Mouse (Mus musculus): ENCODE results near the gene Frmd4a. TPM values are rescaled to one million over a fixed set of nuclear protein-coding genes. Genes with fewer than 3 reads are reported as not detected.

Frmd4a gene
- polyA plus RNA-seq, 1 experiment from 2014 or later: 3.8 TPM

GRCm38 (mm10) chr2:4339128-4339527 is 321.6 kb downstream of the Frmd4a start:
- H3K4me2 ChIP-seq (replicated peaks; ENCODE audit: low read depth): no peak overlapping the region
- no peak overlapping the region for H3K9ac ChIP-seq (ENCODE audit: low read length)
- ATAC-seq (ENCODE audit: low FRiP score, low TSS enrichment) (no peak), DNase-seq (ENCODE audit: low spot score) (no peak)
- TF ChIP-seq EP300 (optimal IDR thresholded peaks at IDR 0.05) (no peak), CTCF (IDR thresholded peaks at IDR 0.05; ENCODE audit: low read depth) (no peak)
- H3K27me3 ChIP-seq (ENCODE audit: control insufficient read depth, insufficient read depth, low read length): no peaks in the 10 kb centered on the region
- H3K9me3 ChIP-seq (ENCODE audit: control insufficient read depth, low read length): no peaks in the 10 kb centered on the region
- WGBS: 72% methylated on average over 4 of the region's 4 CpGs
- H3K36me3 ChIP-seq (ENCODE audit: control insufficient read depth, insufficient read depth, low read length): no peaks in the 10 kb centered on the region
- H3K27ac ChIP-seq (replicated peaks): no peak overlapping the region
- no peaks in the 10 kb centered on the region for H3K4me1 ChIP-seq (replicated peaks; ENCODE audit: control insufficient read depth, insufficient read depth)
- H3K4me3 ChIP-seq (ENCODE audit: low read depth, low read length): no peak overlapping the region

GRCm38 (mm10) chr2:4339530-4340218 is 322.2 kb downstream of the Frmd4a start:
- Histone ChIP-seq H3K27me3 (ENCODE audit: control insufficient read depth, insufficient read depth, low read length) (no peaks in the 10 kb centered on the region), H3K4me2 (replicated peaks; ENCODE audit: low read depth) (no peak overlapping the region), H3K4me3 (ENCODE audit: low read depth, low read length) (no peak overlapping the region), H3K4me1 (replicated peaks; ENCODE audit: control insufficient read depth, insufficient read depth) (no peaks in the 10 kb centered on the region), H3K9ac (ENCODE audit: low read length) (no peak overlapping the region), H3K36me3 (ENCODE audit: control insufficient read depth, insufficient read depth, low read length) (no peaks in the 10 kb centered on the region), H3K9me3 (ENCODE audit: control insufficient read depth, low read length) (no peaks in the 10 kb centered on the region), H3K27ac (replicated peaks) (no peak overlapping the region)
- TF ChIP-seq CTCF (IDR thresholded peaks at IDR 0.05; ENCODE audit: low read depth) (no peak), EP300 (optimal IDR thresholded peaks at IDR 0.05) (no peak)
- DNase-seq (ENCODE audit: low spot score): no peak
- ATAC-seq (ENCODE audit: low FRiP score, low TSS enrichment): no peak
- WGBS: 63% methylated on average over 3 of the region's 3 CpGs

DNA sequence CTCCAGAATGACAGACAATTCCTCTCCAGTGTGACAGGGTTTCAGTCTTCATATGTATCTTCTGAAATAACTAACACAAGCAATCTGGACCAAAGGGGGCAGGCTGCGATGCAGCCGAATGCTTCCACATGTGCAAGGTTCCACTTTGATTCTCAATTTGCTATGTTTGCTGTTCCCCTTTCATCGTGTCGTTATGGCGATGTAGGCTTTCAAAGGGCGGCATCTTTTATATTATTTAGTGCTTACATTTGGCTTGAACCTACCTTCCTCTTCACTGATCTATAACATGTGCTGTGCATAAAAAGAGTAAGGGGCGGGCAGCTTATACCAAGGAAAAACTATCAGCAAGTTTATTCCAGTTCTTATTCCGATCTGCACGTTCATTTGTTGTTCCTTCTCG is 322.9 kb downstream of the Frmd4a start:
- no peaks in the 10 kb centered on the region for H3K36me3 ChIP-seq (ENCODE audit: control insufficient read depth, insufficient read depth, low read length)
- H3K27ac ChIP-seq (replicated peaks): no peak overlapping the region
- TF ChIP-seq EP300 (optimal IDR thresholded peaks at IDR 0.05) (no peak), CTCF (IDR thresholded peaks at IDR 0.05; ENCODE audit: low read depth) (no peak)
- H3K4me2 ChIP-seq (replicated peaks; ENCODE audit: low read depth): no peak overlapping the region
- 59% methylated on average over 10 of the region's 10 CpGs for WGBS
- H3K4me1 ChIP-seq (replicated peaks; ENCODE audit: control insufficient read depth, insufficient read depth): no peaks in the 10 kb centered on the region
- H3K4me3 ChIP-seq (ENCODE audit: low read depth, low read length): no peak overlapping the region
- H3K9me3 ChIP-seq (ENCODE audit: control insufficient read depth, low read length): no peaks in the 10 kb centered on the region
- no peak for DNase-seq (ENCODE audit: low spot score)
- ATAC-seq (ENCODE audit: low FRiP score, low TSS enrichment): no peak
- H3K9ac ChIP-seq (ENCODE audit: low read length): no peak overlapping the region
- H3K27me3 ChIP-seq (ENCODE audit: control insufficient read depth, insufficient read depth, low read length): no peaks in the 10 kb centered on the region

DNA sequence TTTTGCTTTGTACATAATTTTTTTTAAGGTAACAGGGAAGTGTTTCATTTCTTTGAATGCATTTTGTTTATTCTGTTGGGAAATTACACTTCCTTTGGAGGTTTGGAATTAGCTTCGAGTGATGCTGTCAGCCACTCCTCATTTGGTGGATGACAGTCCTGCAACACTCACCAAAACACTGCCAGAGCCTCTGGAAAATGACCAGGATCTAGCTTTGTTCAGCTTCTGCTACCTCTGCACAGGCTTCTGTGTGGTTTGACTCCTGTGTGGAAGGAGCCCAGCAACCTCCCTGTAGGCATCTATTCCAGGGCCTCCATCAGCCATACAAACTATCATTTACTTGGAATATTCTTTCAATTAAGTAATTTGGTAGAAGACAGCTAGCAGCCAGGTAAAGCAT is 323.6 kb downstream of the Frmd4a start:
- Histone ChIP-seq H3K4me2 (replicated peaks; ENCODE audit: low read depth) (no peak overlapping the region), H3K9me3 (ENCODE audit: control insufficient read depth, low read length) (no peaks in the 10 kb centered on the region), H3K36me3 (ENCODE audit: control insufficient read depth, insufficient read depth, low read length) (no peaks in the 10 kb centered on the region), H3K4me1 (replicated peaks; ENCODE audit: control insufficient read depth, insufficient read depth) (no peaks in the 10 kb centered on the region), H3K9ac (ENCODE audit: low read length) (no peak overlapping the region), H3K27ac (replicated peaks) (no peak overlapping the region), H3K4me3 (ENCODE audit: low read depth, low read length) (no peak overlapping the region), H3K27me3 (ENCODE audit: control insufficient read depth, insufficient read depth, low read length) (no peaks in the 10 kb centered on the region)
- ATAC-seq (ENCODE audit: low FRiP score, low TSS enrichment): no peak
- 32% methylated on average over 1 of the region's 1 CpGs for WGBS
- TF ChIP-seq EP300 (optimal IDR thresholded peaks at IDR 0.05): no peak
- TF ChIP-seq CTCF (IDR thresholded peaks at IDR 0.05; ENCODE audit: low read depth): no peak
- DNase-seq (ENCODE audit: low spot score): no peak

- H3K9me3 ChIP-seq (ENCODE audit: control insufficient read depth, low read length): no peaks in the 10 kb centered on the region
- H3K27ac ChIP-seq (replicated peaks): no peak overlapping the region
- DNase-seq (ENCODE audit: low spot score): no peak
- no peak overlapping the region for H3K4me2 ChIP-seq (replicated peaks; ENCODE audit: low read depth)
- no peak for ATAC-seq (ENCODE audit: low FRiP score, low TSS enrichment)
- no peaks in the 10 kb centered on the region for H3K4me1 ChIP-seq (replicated peaks; ENCODE audit: control insufficient read depth, insufficient read depth)
- TF ChIP-seq EP300 (optimal IDR thresholded peaks at IDR 0.05) (no peak), CTCF (IDR thresholded peaks at IDR 0.05; ENCODE audit: low read depth) (no peak)
- H3K27me3 ChIP-seq (ENCODE audit: control insufficient read depth, insufficient read depth, low read length): no peaks in the 10 kb centered on the region
- no peak overlapping the region for H3K9ac ChIP-seq (ENCODE audit: low read length)
- no peaks in the 10 kb centered on the region for H3K36me3 ChIP-seq (ENCODE audit: control insufficient read depth, insufficient read depth, low read length)
- 64% methylated on average over 7 of the region's 7 CpGs for WGBS
- no peak overlapping the region for H3K4me3 ChIP-seq (ENCODE audit: low read depth, low read length)
Measured at GRCm38 (mm10) chr2:4342005-4342404, 324.5 kb downstream of the Frmd4a start.

DNA sequence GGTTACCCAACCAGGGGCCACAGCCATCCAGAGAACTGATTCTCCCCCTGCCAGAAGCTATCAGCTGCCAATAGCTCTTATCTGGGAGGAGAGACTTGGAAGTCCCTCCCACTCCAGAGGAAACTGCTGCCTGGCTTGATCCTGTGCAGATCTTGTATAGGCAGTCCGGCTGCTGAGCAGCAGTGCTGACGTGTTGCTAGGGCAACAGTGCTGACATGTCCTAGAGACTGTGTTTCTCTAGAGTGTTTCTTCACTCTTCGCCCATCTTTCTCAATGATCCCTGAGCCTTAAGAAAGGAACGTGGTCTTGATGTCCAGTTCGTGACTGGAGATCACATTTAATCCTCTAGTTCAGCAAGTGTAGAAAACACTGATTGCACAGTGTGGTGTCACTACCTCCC is 326.9 kb downstream of the Frmd4a start:
- Histone ChIP-seq H3K27ac (replicated peaks) (no peak overlapping the region), H3K36me3 (ENCODE audit: control insufficient read depth, insufficient read depth, low read length) (no peaks in the 10 kb centered on the region), H3K27me3 (ENCODE audit: control insufficient read depth, insufficient read depth, low read length) (no peaks in the 10 kb centered on the region), H3K4me2 (replicated peaks; ENCODE audit: low read depth) (no peak overlapping the region), H3K4me3 (ENCODE audit: low read depth, low read length) (no peak overlapping the region), H3K4me1 (replicated peaks; ENCODE audit: control insufficient read depth, insufficient read depth) (no peaks in the 10 kb centered on the region), H3K9me3 (ENCODE audit: control insufficient read depth, low read length) (no peaks in the 10 kb centered on the region), H3K9ac (ENCODE audit: low read length) (no peak overlapping the region)
- ATAC-seq (ENCODE audit: low FRiP score, low TSS enrichment) (no peak), DNase-seq (ENCODE audit: low spot score) (no peak)
- WGBS: 90% methylated on average over 5 of the region's 5 CpGs
- TF ChIP-seq CTCF (IDR thresholded peaks at IDR 0.05; ENCODE audit: low read depth): no peak
- no peak for TF ChIP-seq EP300 (optimal IDR thresholded peaks at IDR 0.05)

Data from stomach, postnatal 0 days (tissue).